Mouse (Mus musculus) Muller cell, postnatal 12 days (primary cell): Measurements from ENCODE around the gene Nxnl1.

ENCODE experiments used
- DNase-seq: peaks from one replicate; pipeline ENCODE4 v3.0.0-alpha.2; 2015; ENCODE audit errors: inconsistent ontology term

Nxnl1 gene

GRCm38 (mm10) chr8:71580201-71580600 is 13.8 kb upstream of the Nxnl1 start:
- peak; percentile 58 for DNase-seq

- no peak for DNase-seq
These were observed 13.1 kb upstream of the Nxnl1 start for GRCm38 (mm10) chr8:71579476-71579875.

- peak; percentile 71 for DNase-seq
These were observed 12.6 kb upstream of the Nxnl1 start for GRCm38 (mm10) chr8:71579009-71579408.

DNA sequence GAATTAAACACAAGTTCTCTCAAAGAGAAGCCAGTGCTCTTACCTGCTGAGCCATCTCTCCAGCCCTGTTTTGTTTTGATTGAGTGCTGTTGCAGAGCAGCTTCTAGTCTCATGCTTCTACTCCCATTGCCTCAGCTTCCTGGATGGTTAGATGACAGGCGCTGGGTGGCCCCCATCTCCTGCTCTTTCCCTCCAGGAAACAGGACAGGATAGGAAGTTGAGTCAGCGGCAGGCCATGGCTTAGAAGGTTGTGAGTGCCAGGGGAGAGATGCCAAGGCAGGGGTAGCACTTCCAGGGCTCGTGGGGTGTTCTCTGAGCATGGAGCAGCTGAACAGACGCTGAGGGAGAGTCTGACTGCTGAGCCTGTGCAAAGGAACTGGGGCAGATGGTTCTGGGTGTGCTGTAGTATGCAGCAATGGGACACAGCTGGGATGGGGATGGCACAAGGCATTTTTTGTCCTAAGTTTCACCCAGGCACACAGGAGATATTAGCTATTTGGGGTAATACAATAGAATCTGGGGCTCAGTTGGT is 11.5 kb upstream of the Nxnl1 start:
- no peak for DNase-seq

- no peak for DNase-seq
These were observed 8.6 kb upstream of the Nxnl1 start for GRCm38 (mm10) chr8:71575020-71575419.

- no peak for DNase-seq
These were observed 8.0 kb upstream of the Nxnl1 start for GRCm38 (mm10) chr8:71574426-71574825.

GRCm38 (mm10) chr8:71572847-71573633 is 6.6 kb upstream of the Nxnl1 start:
- DNase-seq = peak; percentile 100

DNA sequence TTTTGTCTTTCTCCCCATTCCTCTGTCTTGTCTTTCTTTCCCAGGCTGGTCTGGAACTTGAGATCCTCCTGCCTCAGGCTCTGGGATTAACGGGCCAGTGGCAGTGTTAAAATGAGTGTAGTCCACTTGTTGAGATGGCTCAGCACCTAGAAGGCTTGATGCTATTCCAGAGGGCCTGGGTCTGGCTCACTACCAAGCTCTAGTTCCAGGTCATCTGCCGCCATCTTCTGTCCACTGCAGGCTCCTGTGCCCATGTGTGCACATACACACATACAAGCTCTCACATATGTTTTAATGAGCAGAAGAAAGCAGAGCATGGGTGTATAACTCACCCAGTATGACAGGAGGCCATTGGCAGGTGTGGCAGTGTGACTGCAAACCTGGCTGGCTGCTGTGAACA is 5.7 kb upstream of the Nxnl1 start:
- peak; percentile 51 for DNase-seq

- DNase-seq = peak; percentile 100
These were observed 4.0 kb upstream of the Nxnl1 start for GRCm38 (mm10) chr8:71570291-71570954.

GRCm38 (mm10) chr8:71569366-71570290 is 3.2 kb upstream of the Nxnl1 start:
- peak; percentile 89 for DNase-seq

GRCm38 (mm10) chr8:71568941-71569340 is 2.5 kb upstream of the Nxnl1 start:
- DNase-seq = no peak

- DNase-seq = peak; percentile 64
These were observed 2.1 kb upstream of the Nxnl1 start, which contains the start of gene Slc27a1 for GRCm38 (mm10) chr8:71568387-71568937. Gene Slc27a1, plus strand, starts transcription at chr8:71568882.

GRCm38 (mm10) chr8:71567587-71567986 is 1.2 kb upstream of the Nxnl1 start:
- DNase-seq = no peak

DNA sequence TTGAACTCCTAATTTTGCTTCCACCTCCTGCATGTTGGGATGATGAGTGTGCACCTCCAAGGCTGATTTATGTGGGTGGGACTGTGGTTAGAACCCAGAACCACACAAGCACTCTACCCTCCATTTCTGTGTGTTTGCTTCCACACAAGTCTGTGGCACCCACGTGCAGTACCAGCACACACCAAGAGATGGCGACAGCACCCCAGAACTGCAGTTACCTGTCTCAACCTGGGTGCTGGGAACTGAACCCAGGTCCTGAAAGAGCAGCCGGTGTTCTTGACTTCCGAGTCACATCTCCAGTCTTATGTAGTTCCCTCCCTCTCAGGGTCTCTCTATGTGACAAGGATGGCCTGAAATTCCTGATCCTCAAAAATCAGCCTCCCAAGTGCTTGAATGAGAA is 2.4 kb downstream of the Nxnl1 start:
- no peak for DNase-seq

- peak; percentile 75 for DNase-seq
These were observed 3.6 kb downstream of the Nxnl1 start for GRCm38 (mm10) chr8:71562751-71563150.

DNA sequence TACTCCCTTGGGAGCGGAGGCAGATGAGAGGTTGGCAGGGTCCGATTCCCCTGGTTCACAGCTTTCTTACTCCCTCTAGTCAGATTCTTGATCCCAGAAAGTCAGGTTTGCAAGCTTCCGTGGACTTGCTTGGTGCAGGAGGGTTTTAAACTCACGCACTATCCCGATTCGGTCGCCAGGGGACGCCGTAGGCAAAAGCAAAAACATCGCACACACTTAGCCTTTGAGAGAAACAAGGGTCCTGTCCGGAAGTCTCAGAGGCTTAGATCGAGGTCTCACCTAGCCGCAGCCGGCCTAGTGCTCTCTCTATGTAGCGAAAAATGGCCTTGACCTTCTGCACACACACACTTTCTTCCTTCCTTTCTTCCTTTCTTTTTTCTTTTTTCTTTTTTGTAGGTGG is 5.0 kb downstream of the Nxnl1 start:
- peak; percentile 71 for DNase-seq

DNA sequence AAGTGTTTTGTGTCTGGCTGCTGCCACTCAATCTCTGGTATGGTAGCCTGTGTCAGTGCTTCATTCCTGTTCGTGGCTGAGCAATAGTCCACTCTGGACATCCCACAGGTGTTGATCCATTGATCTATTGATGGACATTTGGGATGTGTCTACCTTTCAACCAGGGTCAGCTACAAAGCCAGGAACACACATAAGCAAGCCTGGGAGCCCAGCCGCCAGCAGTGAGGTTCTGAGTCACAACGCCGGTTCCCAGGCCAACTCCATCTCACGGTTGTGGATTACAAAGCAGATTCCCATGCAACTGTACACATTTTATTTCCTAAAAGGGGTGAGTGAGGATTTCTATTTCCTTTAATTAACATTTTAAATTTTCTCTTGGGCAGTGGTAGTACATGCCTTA is 5.6 kb downstream of the Nxnl1 start:
- no peak for DNase-seq

GRCm38 (mm10) chr8:71560071-71560470 is 6.3 kb downstream of the Nxnl1 start:
- no peak for DNase-seq

DNA sequence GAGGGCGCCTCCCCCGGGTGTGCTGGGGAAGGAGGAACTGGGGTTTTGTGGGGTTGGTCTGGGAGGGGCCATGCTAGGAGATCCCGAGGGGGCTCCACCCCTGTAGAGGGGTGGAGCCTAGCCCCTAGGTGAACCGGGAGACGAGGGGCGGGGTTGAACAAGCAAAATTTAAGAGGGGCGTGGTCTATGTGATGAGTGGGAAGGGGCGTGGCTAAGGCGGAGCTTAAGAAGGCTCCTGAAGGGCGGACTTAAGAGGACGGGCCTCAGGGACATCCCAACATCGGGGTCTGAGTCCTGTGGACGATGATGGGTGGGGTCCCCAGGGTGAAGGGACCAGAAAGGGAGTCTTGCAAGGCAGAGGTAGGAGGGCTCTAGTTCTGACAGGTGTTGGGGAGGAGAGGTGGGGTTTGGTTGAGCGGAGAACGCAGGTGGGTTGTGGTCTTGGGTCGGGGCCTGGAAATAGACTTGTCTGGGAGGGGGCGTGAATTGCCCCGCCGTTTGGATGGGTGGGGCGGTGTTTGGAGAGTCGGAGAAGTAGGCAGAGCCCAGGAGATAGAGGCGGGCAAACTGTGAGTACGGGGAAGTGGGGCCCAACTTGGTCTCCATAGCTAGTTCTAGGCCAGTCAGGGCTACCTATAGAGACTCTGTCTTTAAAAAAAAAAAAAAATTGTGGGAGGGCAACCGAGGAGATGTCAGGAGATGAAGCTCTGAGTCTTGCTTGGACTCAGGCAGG is 7.3 kb downstream of the Nxnl1 start:
- DNase-seq = peak; percentile 86

DNA sequence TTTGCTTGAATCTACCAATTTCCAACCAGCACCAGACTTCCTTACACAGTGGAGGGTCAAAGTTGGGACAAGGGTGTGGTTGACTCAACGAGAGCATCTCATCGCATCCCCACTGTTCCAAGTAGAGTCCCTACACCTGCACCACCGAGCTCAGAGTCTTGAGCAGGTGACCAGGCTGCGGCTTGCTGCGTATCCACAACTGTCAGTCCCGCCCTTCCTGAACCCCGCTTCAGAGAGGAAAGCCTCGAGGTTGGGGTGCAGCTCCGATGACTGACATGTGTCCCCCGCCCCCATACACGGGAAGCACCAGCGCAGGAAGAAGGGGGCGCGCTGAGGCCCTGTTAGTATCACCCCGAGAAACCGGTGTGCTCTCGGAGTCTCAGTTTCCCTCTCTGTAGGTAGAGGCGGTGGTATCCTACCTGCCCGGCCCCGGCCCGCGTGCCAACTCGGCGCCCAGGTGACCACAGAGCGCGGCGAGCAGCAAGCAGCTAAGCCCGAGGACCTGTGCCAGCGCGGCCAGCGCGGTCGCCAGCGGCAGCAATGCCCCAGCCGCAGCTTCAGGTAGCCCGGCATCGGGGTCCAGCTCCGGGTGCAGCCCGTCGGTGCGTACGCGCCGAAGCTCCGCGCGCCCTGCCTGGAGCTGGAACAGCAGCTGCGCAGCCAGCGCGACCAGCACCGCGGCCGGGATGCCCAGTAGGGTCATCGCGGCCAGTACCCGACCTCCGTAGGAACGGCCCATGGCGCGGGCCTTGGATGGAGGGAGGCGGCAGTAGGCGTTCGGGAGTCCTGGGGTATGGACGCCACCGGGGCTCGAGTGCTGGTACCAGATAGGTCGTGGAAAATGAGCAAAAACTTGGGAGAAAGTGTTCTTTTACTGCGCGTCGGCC is 8.1 kb downstream of the Nxnl1 start, which contains the start of gene Tmem221:
Gene Tmem221 (minus strand): TSS at position 801 of the 887 bp plus-strand sequence.
- no peak for DNase-seq
